Mouse (Mus musculus) embryonic facial prominence, embryonic 13.5 days (tissue): ENCODE results near the gene Tbl1x. TPM values are rescaled to one million over a fixed set of nuclear protein-coding genes. Genes with fewer than 3 reads are reported as not detected.

Experiments
- ATAC-seq: fragments of 200-750 bp; cut with Nextera tagmentation; 2 replicates; pipeline ENCODE4 v1.8.0; 2017; ENCODE audit warnings: low read depth; ENCODE audit not compliant: insufficient number of reproducible peaks, insufficient read depth, low FRiP score, low TSS enrichment
- H3K27ac ChIP-seq: fragments of 300-500 bp; sonication (generic); 2 replicates; pipeline ENCODE4 v1.5.1; 2015; ENCODE audit warnings: moderate library complexity, mild to moderate bottlenecking, inconsistent platforms
- H3K27me3 ChIP-seq: fragments of 300-500 bp; sonication (generic); 2 replicates; pipeline ENCODE4 v1.6.1; 2015; ENCODE audit warnings: mild to moderate bottlenecking, inconsistent platforms
- H3K36me3 ChIP-seq: fragments of 300-500 bp; sonication (generic); 2 replicates; pipeline ENCODE4 v1.6.1; 2015; ENCODE audit warnings: mild to moderate bottlenecking, inconsistent platforms
- H3K4me1 ChIP-seq: fragments of 300-500 bp; sonication (generic); 2 replicates; pipeline ENCODE4 v1.6.1; 2015; ENCODE audit warnings: inconsistent platforms
- H3K4me2 ChIP-seq: fragments of 300-500 bp; sonication (generic); 2 replicates; pipeline ENCODE4 v1.6.1; 2015; ENCODE audit warnings: moderate library complexity, mild to moderate bottlenecking, inconsistent platforms
- H3K4me3 ChIP-seq: fragments of 300-500 bp; sonication (generic); 2 replicates; pipeline ENCODE4 v1.5.1; 2015; ENCODE audit warnings: mild to moderate bottlenecking, inconsistent platforms
- H3K9ac ChIP-seq: fragments of 300-500 bp; sonication (generic); 2 replicates; pipeline ENCODE4 v1.6.1; 2015; ENCODE audit warnings: mild to moderate bottlenecking, inconsistent platforms
- H3K9me3 ChIP-seq: fragments of 300-500 bp; sonication (generic); 2 replicates; pipeline ENCODE4 v1.6.1; 2016; ENCODE audit warnings: inconsistent platforms
- WGBS: fragments of 180-500 bp; shearing (Covaris S2); methylation state at CpG from one replicate; pipeline ENCODE4 v1.1.7; 2015; ENCODE audit warnings: mixed read lengths; 5-methylcytosine and 5-hydroxymethylcytosine counted together
- polyA plus RNA-seq: library from polyadenylated mRNA; unstranded; fragments of >200 nt; fragmentation: Nextera tagmentation; extraction: Ambion mirVana; gene quantifications from 2 replicates; pipeline ENCODE4 v1.2.1, GENCODE M21; 2015

Tbl1x gene
- polyA plus RNA-seq, 1 experiment from 2014 or later = 78.2 TPM

- no peak overlapping the region for H3K4me3 ChIP-seq
- H3K4me2 ChIP-seq = no peak overlapping the region
- no peaks in the 10 kb centered on the region for H3K9me3 ChIP-seq
- 68% methylated on average over 3 of the region's 3 CpGs for WGBS
- no peak for ATAC-seq
- H3K27ac ChIP-seq = no peak overlapping the region
- H3K36me3 ChIP-seq = no peaks in the 10 kb centered on the region
- H3K9ac ChIP-seq = no peak overlapping the region
- no peaks in the 10 kb centered on the region for H3K4me1 ChIP-seq
- H3K27me3 ChIP-seq = no peaks in the 10 kb centered on the region
These were observed 159.2 kb downstream of the Tbl1x start for GRCm38 (mm10) chrX:77669779-77670550.
